Mouse (Mus musculus) ovary, postnatal 36 days (tissue): ENCODE measurements at regions not wholly inside any gene's neighbourhood (a gene's known extent, or its start where the extent isn't known, plus 50 kb on each side); places are given as distances from the start of the nearest gene placed in this dataset.

Experiments used
- DNase-seq: peaks from one replicate; pipeline ENCODE4 v3.0.0; 2022; ENCODE audit warnings: low spot score, mixed read lengths

DNA sequence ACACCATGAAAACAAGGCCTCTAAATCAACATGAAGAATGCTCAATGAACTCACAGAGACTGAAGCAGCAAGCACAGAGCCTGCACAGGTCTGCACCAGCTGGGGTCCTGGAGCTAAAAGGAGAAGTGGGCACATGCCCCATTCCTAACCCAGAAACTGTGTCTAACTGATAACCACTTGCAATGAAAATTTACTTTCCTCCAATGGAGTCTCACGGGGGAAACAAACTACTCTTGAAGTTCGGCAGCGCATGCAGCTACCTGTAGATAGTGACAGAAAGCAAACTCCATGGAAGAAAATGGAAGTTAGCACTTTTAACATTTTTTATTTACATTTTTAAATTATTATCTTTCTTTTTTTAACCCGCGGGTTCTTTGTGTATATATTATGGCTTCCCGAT is 76.8 kb upstream of the Akap6 start:
- DNase-seq, result no peak

- DNase-seq, result no peak
These were observed 75.6 kb upstream of the Akap6 start for GRCm38 (mm10) chr12:52623416-52624108.

GRCm38 (mm10) chr12:52624871-52625270 is 74.3 kb upstream of the Akap6 start:
- DNase-seq, result no peak

DNA sequence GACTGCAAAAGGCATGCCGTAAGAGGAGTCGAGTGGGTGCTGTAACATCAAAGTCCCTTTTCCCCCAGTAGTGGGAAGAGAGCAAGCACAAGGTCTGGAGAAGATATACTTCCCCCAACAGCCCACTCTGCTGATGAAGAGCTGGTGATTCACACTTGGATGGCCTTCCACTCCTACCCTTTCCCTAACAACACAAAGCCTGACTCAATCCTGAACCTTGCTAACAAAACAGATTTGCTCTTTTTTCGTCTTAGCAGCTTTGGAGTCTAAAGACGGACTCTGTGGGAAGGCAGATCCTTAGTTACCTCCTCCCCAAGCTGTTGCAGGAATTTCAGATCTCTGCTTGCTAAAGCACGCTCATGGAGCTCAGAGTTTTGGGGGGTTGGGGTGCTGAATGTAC is 70.4 kb upstream of the Akap6 start:
- DNase-seq, result no peak

DNA sequence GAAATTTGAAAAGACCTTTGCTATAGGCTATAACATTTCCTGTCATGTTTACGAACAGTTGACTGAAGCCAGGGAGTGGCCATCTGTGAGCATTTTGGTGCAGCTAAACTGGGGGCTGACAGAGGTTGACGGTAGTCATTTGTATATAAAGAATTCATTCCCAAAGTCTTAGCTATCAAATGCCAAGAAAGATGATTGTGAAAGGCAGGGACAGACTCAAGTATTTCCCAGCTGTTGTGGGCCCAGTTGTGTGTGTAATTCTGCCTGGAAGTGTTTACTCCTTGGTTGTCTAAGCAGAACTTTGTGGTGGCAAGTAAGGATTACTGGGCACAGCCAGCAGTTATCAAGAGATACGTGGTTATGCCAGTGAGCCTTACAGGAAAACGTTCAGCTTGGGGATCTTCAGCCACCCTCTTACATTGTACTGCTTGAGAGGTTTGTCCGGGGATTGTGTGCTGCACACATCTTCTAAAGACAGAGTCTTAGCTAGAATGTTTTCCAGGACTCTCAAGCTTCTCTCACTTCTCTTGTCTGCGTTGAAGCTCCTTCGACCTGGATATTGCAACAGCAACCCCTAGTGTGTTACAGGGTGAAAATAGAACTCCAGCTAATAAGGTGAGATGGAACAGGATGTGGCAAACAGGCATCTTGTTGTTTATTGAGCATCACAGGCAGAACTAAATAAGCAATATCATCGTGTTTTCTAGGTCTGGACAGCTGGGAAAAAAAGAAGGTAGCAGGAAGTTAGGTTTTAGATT is 63.9 kb upstream of the Akap6 start:
- no peak for DNase-seq

- no peak for DNase-seq
These were observed 62.8 kb upstream of the Akap6 start for GRCm38 (mm10) chr12:52636186-52636881.

- DNase-seq, result no peak
These were observed 62.3 kb upstream of the Akap6 start for GRCm38 (mm10) chr12:52636920-52637319.

DNA sequence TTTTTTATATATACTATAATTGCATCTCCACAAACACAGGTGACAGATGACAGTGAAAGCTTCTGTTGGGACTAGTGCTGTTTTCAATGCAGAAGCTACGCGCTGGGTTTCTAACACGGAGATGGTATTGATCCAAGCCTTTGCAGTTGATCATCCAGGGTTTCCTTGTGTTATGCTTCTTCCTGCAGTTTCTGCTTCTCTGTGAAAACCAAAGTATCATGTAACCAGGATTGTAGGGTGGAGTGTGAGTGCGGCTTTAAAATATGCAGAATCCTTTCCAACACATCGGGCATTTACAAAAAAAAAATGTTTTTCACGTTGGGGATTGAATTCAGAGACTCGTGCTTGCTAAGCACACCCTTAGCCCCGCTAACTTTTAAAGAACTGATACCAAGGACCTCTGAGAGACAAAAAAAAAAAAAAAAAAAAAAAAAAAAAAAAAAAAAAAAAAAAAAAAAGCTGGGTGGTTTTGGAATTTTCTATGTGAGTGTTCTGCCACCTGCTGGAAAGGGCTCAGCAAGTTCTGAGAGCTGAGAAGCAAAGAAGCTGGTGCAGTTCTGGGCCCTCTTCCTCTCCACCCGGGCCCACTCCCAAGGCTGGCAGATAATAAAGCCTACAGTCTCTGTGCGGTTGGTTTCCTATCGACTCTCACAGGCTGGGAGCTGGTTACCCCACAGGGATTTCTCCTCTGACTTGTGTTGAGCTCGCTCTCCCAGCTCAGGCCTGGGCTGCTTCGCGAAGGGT is 61.5 kb upstream of the Akap6 start:
- DNase-seq, result peak; percentile 42

- no peak for DNase-seq
These were observed 60.7 kb upstream of the Akap6 start for GRCm38 (mm10) chr12:52638461-52638860.

GRCm38 (mm10) chr12:52644059-52644458 is 55.1 kb upstream of the Akap6 start:
- DNase-seq, result no peak
